Mouse (Mus musculus): ENCODE results near the gene Rapgef4. TPM values are rescaled to one million over a fixed set of nuclear protein-coding genes. Genes with fewer than 3 reads are reported as not detected.
A peak's percentile ranks its signal among the peaks of the same experiment; 100 is the strongest.

The Rapgef4 gene
- polyA plus RNA-seq, 1 experiment from 2014 or later: 5.9 TPM

DNA sequence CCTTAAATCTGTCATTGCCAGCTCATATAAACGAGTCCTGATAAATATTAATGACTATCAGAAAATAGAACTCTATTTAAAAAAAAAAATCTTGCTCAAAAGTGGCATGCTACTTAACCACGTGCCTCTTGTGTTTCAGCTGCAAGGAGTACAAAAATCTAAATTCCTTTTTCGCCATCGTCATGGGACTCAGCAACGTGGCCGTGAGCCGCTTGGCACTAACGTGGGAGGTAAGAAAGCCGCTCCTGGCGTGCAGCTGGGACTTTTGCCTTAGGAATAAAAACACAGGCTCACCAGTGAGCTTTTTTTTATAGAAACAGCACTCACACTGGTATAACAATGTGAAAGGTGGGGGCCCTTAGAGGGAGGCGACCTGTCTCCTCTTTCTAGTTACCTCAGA, 257.9 kb downstream of the Rapgef4 start:
- Histone ChIP-seq H3K27ac (no peak overlapping the region), H3K4me2 (no peak overlapping the region), H3K9me3 (replicated peaks) (no peaks in the 10 kb centered on the region), H3K27me3 (peaks cover 5% of the 10 kb centered on the region), H3K36me3 (ENCODE audit: poor library complexity, severe bottlenecking) (no peaks in the 10 kb centered on the region), H3K4me3 (no peak overlapping the region), H3K9ac (no peak overlapping the region), H3K4me1 (peaks cover 25% of the 10 kb centered on the region)
- 45% methylated on average over 11 of the region's 11 CpGs for WGBS
- ATAC-seq: no peak

DNA sequence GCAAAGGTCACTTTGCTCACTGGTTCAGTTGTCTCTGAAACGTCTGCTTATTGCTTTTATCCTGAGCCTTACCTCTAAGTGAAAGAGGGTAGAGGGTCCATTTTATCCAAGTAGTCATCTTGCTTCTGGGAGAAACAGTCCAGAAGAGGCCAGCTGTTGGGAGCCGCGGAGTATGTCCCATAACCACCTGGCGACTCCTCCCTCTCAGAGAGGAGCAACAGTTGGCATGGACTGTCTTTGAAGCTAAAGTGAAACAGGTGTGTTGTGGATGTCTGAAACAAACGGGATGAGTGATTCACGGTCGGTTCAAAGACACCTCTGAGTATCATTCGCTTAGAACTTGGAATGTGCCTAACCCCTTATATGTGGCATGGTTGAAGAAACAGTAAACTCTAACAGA, 258.4 kb downstream of the Rapgef4 start:
- Histone ChIP-seq H3K9ac (no peak overlapping the region), H3K4me3 (no peak overlapping the region), H3K27ac (no peak overlapping the region), H3K4me1 (peaks cover 25% of the 10 kb centered on the region), H3K27me3 (peaks cover 5% of the 10 kb centered on the region), H3K4me2 (no peak overlapping the region), H3K9me3 (replicated peaks) (no peaks in the 10 kb centered on the region), H3K36me3 (ENCODE audit: poor library complexity, severe bottlenecking) (no peaks in the 10 kb centered on the region)
- ATAC-seq: no peak
- 90% methylated on average over 8 of the region's 8 CpGs for WGBS

DNA sequence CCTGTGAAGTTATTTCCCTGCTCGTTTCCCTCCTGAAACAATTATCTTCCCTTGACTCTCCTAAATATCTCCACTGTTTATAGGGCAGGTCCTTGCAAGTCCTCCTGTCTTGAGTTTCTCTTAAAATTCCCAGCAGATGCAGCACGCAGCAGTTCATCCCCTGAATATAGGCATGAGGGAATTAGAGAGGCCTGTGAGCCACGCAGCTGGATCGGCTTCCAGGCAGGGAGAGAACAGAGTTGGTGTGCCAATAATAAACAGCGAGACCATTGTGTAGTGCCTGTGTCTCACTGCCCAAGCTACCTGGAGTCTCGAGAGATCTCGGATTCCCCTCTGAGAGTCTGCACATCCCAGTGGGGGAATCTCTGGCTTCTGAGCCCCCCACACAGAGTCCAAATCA, 259.0 kb downstream of the Rapgef4 start:
- Histone ChIP-seq H3K9me3 (replicated peaks) (no peaks in the 10 kb centered on the region), H3K9ac (no peak overlapping the region), H3K27ac (no peak overlapping the region), H3K4me2 (no peak overlapping the region), H3K4me3 (no peak overlapping the region), H3K4me1 (peaks cover 25% of the 10 kb centered on the region), H3K27me3 (peaks cover 5% of the 10 kb centered on the region), H3K36me3 (ENCODE audit: poor library complexity, severe bottlenecking) (no peaks in the 10 kb centered on the region)
- WGBS: 59% methylated on average over 7 of the region's 7 CpGs
- no peak for ATAC-seq

DNA sequence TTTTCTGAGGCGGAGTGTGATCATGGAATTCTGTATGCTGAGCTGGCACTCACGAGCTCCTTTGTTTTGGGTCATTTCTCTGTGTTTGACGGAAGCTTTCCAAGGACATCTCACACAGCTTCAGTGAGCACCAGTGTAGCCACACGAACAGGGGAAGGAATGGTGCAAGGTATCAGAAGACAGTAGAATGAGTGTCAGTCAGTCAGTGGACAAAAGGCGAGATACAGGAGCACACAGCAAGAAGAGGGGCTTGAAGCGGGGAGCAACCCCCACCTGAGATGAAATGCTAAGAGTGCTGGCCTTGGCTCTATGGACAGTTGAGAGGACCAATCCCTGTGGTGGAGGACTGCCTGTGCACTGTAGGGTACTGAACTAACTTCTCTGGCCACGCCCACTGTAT, 259.7 kb downstream of the Rapgef4 start:
- Histone ChIP-seq H3K27ac (no peak overlapping the region), H3K36me3 (ENCODE audit: poor library complexity, severe bottlenecking) (no peaks in the 10 kb centered on the region), H3K4me2 (no peak overlapping the region), H3K4me3 (no peak overlapping the region), H3K9me3 (replicated peaks) (no peaks in the 10 kb centered on the region), H3K4me1 (peaks cover 19% of the 10 kb centered on the region), H3K27me3 (peaks cover 5% of the 10 kb centered on the region), H3K9ac (no peak overlapping the region)
- WGBS: 81% methylated on average over 6 of the region's 7 CpGs
- ATAC-seq: no peak

DNA sequence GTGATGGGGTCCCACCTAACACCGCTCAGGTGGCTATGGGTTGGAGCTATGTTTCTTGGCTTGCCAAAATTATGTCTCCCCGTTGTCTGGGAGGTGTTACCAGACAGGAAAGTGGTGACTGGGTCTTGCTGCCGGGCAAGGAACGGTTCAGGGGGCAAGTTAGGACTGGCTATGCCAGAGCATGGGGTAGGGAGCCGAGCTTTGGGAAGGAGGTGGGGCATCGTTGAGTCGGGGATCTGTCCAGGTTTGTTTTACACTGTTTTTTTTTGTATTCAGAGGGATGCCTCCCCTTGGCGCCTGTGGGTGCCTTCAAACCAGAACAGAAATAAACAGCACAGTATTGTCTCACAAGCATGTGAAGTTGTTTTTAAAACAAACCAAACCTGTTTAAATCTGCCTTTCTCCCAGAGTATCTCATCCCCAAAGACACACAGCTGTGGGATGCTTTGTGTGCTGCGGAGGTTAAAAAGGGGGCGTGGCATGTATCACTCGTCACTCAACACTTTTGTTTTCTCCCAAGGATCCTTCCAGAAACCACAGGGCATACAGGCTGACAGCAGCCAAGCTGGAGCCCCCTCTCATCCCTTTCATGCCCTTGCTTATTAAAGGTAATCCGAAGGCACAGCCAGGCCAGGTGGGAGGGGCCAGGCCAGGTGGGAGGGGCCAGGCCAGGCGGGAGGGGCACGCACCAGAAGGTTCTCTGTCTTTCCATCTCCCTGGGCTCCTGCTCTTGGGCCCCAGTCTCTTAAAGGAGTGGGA, 260.9 kb downstream of the Rapgef4 start:
- Histone ChIP-seq H3K9ac (no peak overlapping the region), H3K36me3 (ENCODE audit: poor library complexity, severe bottlenecking) (no peaks in the 10 kb centered on the region), H3K4me2 (peak overlapping the region; percentile 42), H3K4me1 (peaks cover 15% of the 10 kb centered on the region), H3K9me3 (replicated peaks) (no peaks in the 10 kb centered on the region), H3K27ac (no peak overlapping the region), H3K4me3 (peak overlapping the region; percentile 15; the same call in 1 of the 2 replicates), H3K27me3 (peaks cover 5% of the 10 kb centered on the region)
- no peak for ATAC-seq
- WGBS: 47% methylated on average over 14 of the region's 14 CpGs

DNA sequence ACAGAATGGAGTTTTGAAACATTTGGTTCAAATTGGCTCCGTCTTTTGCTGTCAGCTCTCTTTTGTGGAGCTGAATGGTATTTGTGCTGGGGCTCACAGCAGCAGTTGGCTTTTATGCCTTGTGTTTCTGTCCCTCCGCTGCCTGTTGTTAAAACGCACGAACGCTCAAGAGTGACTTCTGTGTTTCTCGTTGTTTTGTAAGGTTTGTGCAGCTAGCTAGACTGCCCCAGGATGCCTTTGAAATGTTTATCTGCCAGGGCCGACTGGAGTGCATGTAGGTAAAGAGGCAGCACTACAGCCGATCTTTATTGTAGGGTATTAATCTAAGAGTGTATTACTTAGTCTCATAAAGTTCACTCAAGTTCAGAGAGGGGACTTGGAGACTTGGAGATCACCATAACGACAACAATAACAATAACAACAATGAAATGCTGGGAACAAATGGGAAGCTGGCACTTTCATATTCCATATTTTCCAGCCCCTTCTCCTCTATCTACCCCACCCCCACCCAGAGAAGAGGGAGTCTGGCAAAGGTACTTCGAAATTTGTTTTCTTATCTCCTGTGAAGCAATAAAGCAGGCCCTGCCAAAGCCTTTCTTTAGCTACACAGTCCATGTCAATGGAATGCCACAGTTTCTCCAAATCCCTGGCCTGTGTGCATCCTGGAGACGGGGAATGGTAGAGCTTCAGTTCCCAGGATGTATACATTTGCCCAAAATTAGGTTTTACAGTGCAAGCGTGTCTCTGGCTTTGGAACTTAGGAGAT, 262.1 kb downstream of the Rapgef4 start:
- H3K36me3 ChIP-seq (ENCODE audit: poor library complexity, severe bottlenecking): no peaks in the 10 kb centered on the region
- H3K27me3 ChIP-seq: peaks cover 5% of the 10 kb centered on the region
- no peak overlapping the region for H3K4me2 ChIP-seq
- ATAC-seq: no peak
- peaks cover 15% of the 10 kb centered on the region for H3K4me1 ChIP-seq
- no peak overlapping the region for H3K4me3 ChIP-seq
- H3K9me3 ChIP-seq (replicated peaks): no peaks in the 10 kb centered on the region
- 28% methylated on average over 12 of the region's 12 CpGs for WGBS
- no peak overlapping the region for H3K27ac ChIP-seq
- no peak overlapping the region for H3K9ac ChIP-seq

DNA sequence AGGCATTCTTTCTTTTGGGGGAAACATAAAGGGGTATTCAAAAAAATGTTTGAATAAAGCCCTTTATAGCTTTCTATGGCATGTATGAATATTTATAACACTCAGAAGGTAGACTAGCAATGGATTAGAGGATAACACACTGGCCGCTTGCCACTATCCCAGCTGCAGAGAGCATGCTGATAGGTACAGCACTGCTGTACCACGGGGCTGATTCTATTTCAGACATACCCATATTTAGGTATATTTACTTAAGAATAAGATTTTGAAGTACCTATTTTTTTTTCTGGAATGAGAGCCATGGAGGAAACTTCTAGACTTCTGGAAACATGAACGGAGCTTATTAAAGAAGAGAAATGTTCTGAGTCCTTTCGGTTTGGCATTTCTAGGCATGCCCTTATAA, 264.6 kb downstream of the Rapgef4 start:
- Histone ChIP-seq H3K4me1 (peaks cover 15% of the 10 kb centered on the region), H3K27me3 (peaks cover 5% of the 10 kb centered on the region), H3K4me2 (no peak overlapping the region), H3K9ac (no peak overlapping the region), H3K4me3 (no peak overlapping the region), H3K27ac (no peak overlapping the region), H3K9me3 (replicated peaks) (no peaks in the 10 kb centered on the region), H3K36me3 (ENCODE audit: poor library complexity, severe bottlenecking) (no peaks in the 10 kb centered on the region)
- WGBS: 81% methylated on average over 4 of the region's 4 CpGs
- ATAC-seq: no peak

DNA sequence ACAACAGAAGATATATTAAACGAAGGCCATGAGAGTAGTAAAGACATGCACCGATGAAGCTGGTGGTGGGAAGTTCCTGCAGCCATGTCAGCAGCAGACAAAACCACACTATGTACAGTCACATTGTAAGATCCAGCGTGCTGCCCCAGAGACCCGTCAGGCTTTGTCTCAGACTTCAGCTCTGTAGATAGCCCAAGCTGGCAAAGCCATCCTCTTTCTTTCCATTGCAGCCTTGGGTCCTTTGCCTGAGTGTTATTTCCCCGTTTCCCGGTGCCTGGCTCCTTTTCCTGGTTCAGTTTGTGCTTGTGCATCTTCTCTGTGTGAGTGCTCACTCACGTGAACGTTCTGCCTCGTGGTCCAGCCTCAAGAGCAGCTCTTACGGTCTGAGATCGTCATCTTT, 265.3 kb downstream of the Rapgef4 start:
- peaks cover 15% of the 10 kb centered on the region for H3K4me1 ChIP-seq
- no peak overlapping the region for H3K4me2 ChIP-seq
- H3K27me3 ChIP-seq: peaks cover 3% of the 10 kb centered on the region
- no peak overlapping the region for H3K27ac ChIP-seq
- WGBS: 85% methylated on average over 11 of the region's 11 CpGs
- no peaks in the 10 kb centered on the region for H3K9me3 ChIP-seq (replicated peaks)
- no peak overlapping the region for H3K4me3 ChIP-seq
- no peak overlapping the region for H3K9ac ChIP-seq
- no peak for ATAC-seq
- H3K36me3 ChIP-seq (ENCODE audit: poor library complexity, severe bottlenecking): no peaks in the 10 kb centered on the region

DNA sequence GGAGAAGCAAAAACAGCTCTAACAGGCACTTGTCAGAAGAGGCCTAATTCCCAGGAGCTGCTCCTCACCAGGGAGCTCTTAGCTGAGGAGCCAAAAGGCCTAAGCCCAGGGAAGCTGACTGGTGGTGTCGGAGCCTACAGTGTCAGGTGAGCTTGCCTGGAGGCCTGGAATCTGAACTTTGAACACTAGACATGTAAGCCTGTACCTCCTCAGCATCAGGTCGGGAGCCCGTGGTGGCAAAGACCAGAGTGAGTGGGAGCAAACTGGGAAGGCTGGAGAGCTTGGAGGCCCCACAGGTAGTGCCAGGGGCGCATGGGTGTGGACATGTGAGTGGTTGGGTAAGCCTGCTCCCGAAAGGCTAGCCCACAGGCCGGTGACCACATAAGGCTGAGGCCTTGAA, 266.8 kb downstream of the Rapgef4 start:
- 92% methylated on average over 6 of the region's 6 CpGs for WGBS
- H3K4me1 ChIP-seq: peaks cover 11% of the 10 kb centered on the region
- no peaks in the 10 kb centered on the region for H3K36me3 ChIP-seq (ENCODE audit: poor library complexity, severe bottlenecking)
- no peaks in the 10 kb centered on the region for H3K9me3 ChIP-seq (replicated peaks)
- H3K27me3 ChIP-seq: no peaks in the 10 kb centered on the region; the same call in 1 of the 2 replicates
- no peak overlapping the region for H3K9ac ChIP-seq
- H3K27ac ChIP-seq: no peak overlapping the region
- H3K4me2 ChIP-seq: no peak overlapping the region
- no peak overlapping the region for H3K4me3 ChIP-seq
- no peak for ATAC-seq

DNA sequence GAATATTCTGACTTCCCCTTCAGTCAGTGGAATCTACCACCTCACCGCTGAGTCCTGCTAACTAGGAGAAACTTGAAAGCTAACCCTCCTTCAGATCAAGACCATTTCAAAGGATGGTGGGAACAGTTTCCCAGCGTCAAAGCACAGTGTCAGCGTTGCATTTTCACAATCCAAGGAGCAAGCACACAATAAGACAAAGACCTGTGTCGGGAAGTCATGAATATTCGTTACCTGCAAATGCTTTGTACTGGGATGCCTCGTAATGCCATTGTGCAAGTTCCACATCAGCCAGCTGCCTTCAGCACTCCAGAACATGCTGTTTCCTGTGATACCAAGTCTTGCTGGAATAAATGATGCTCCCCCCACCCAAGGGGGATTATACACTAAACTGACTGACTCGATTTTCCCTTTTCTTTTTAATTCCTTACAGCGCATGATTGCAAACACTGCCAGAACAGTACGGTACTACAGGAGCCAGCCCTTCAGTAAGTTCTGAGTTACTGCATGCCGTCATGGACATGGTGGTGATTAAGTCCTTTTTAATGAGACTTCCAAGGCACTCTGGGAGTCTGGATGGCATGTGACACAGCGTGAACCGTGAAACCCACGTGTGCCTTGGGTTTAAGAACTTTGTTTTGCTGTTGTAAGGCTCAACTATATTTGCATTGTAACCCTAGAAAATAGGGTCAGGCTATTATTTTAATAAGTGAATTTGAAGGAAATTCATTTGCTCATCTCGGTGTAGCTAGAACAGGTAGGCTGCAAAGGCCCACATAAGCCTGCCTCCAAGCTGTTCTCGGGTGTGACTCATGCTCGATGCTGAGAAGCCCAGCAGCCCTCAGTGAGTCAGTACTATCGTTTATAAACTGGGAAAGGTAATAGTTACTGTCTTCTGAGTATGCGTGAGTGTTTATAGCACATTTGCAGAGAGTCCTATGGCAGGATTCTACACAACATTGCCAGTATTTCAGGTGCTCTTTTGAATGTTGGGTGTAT, 271.8 kb downstream of the Rapgef4 start:
- H3K9ac ChIP-seq: no peak overlapping the region
- peaks cover 34% of the 10 kb centered on the region for H3K4me1 ChIP-seq
- no peaks in the 10 kb centered on the region for H3K36me3 ChIP-seq (ENCODE audit: poor library complexity, severe bottlenecking)
- H3K4me2 ChIP-seq: no peak overlapping the region
- H3K9me3 ChIP-seq (replicated peaks): no peaks in the 10 kb centered on the region
- H3K27me3 ChIP-seq: no peaks in the 10 kb centered on the region
- H3K27ac ChIP-seq: no peak overlapping the region
- WGBS: 44% methylated on average over 18 of the region's 18 CpGs
- H3K4me3 ChIP-seq: no peak overlapping the region
- no peak for ATAC-seq

DNA sequence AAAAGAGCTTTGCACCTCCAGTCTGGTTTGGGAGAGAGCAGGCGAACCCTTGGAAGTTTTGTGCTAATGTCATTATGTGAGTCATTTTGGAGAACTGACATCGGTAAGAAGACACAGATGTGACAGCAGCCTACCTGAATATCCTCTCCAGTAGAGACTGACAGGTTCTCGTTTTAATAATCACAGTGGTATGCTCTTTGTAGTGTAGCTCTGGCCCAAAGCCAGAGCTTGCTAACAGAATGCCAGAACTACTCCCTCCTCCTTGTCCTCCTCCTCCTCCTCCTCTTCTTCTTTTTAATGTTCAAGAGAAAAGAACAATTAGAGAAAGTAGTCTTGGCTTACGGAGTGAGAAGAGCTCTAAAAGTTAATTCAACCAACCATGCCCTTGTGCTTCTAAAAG, 272.8 kb downstream of the Rapgef4 start:
- H3K4me3 ChIP-seq: no peak overlapping the region
- H3K36me3 ChIP-seq (ENCODE audit: poor library complexity, severe bottlenecking): no peaks in the 10 kb centered on the region
- no peak overlapping the region for H3K27ac ChIP-seq
- no peak overlapping the region for H3K9ac ChIP-seq
- ATAC-seq: no peak; the same call in 1 of the 2 replicates
- H3K4me1 ChIP-seq: peaks cover 34% of the 10 kb centered on the region
- H3K4me2 ChIP-seq: peak overlapping the region; percentile 47
- WGBS: 49% methylated on average over 4 of the region's 4 CpGs
- no peaks in the 10 kb centered on the region for H3K9me3 ChIP-seq (replicated peaks)
- no peaks in the 10 kb centered on the region for H3K27me3 ChIP-seq

Measured in forebrain, embryonic 13.5 days (tissue).